Mouse (Mus musculus) cerebellum, adult 2 months (tissue): ENCODE data around the gene Slc9a3r2.

ENCODE experiments used
- CTCF ChIP-seq: fragments of 200-500 bp; IDR thresholded peaks from 2 replicates; pipeline ENCODE4 v1.5.1; 2011; ENCODE audit warnings: low read depth, mild to moderate bottlenecking, control low read depth, low read length, moderate library complexity, borderline replicate concordance; ENCODE audit not compliant: insufficient read depth
- POLR2A ChIP-seq: fragments of 200-500 bp; IDR thresholded peaks from 2 replicates; pipeline ENCODE4 v1.6.1; 2011; ENCODE audit warnings: low read length, control low read depth, borderline replicate concordance; ENCODE audit not compliant: insufficient read depth

DNA sequence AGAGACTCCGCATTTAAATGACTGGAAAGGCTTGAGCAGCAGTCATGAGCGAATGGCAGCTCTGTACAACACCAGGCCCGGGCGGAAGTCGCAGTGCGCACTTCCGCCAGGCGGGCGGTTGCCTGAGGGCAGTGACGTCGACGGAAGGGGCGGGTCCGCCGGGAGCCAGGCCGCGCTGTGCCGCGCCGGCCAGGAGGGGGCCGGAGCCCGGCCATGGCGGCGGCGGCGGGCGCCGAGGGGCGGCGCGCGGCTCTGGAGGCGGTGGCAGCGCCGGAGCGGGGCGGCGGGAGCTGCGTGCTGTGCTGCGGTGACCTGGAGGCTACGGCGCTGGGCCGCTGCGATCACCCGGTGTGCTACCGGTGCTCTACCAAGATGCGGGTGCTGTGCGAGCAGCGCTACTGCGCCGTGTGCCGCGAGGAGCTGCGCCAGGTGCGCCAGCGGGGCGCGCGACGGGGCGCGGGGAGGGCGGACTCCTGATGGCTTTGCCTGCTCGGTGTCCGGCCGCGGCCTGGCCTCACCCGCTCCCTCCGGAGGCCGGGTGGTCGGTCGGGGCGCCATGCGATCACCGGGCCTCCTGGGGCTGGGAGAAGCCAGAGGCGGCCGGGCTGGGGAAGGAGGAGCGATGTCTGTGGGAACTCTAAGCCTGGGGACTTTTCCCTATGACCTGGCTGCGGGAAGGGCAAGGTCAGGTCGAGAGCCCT lies 19.6 kb upstream of the Slc9a3r2 start, which contains the start of gene Zfp598:
- TF ChIP-seq CTCF, result no peak
- peak; percentile 92 for TF ChIP-seq POLR2A
